Mouse (Mus musculus): ENCODE measurements around the gene Trpm7.

DNA sequence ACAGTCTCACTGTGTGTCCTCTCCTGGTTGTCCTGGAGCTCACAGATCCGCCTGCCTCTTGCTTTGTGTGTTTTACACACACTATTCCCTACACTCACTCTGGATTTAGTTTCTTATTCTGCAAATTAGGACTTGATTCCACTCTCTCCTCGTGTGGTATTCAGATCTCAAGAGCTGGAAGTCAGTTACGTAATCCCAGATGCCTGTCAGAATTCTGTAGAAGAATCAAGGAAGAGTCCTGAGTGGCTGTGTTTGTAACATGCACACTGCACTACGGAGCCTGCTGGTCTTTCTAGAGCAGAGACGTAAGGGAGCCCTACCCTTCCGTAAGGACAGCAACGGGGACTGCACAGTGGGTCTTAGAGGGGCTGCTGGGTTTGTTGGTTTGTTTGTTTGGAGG is 116.7 kb downstream of the Trpm7 start:
- TF ChIP-seq POLR2A (IDR thresholded peaks at IDR 0.05; ENCODE audit: control insufficient read depth in 1 of 2, insufficient read depth in 1 of 2, low read depth in 1 of 2, low read length in 2 of 2, poor library complexity in 1 of 2) (no peak), USF1 (IDR thresholded peaks at IDR 0.05; ENCODE audit: low read depth, low read length) (no peak), MAX (IDR thresholded peaks at IDR 0.05; ENCODE audit: low read length) (no peak), GATA1 (IDR thresholded peaks at IDR 0.05; ENCODE audit: low read depth, low read length) (no peak), SMC3 (IDR thresholded peaks at IDR 0.05; ENCODE audit: low read depth, low read length) (no peak)

All from MEL (cell line).